Mouse (Mus musculus): ENCODE measurements around the gene Slc26a3. TPM values are rescaled to one million over a fixed set of nuclear protein-coding genes. Genes with fewer than 3 reads are reported as not detected.
"Not testable (repeated sequence)": the region's sequence is repeated elsewhere in the genome, so short reads cannot be mapped to it uniquely, and the experiment has no call there.

Gene Slc26a3
- polyA plus RNA-seq, 1 experiment from 2014 or later, result not detected

DNA sequence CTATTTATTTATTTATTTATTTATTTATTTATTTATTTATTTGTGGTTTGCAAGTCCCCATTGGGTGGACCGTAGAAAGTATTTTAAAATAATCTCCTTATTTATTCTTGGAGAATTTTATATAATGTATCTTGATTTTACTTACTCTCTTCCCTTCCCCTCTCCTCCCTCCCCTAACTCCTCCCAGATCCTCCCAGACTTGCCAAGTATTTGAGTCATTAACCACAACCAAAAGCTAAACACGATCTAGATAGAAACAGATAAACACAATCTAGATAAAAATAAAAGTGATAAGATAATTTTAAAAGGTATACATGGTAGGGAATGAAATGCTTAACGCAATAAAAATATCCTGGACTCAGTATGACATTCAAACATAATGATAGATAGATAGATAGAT, 58.7 kb downstream of the Slc26a3 start:
- WGBS, result 88% methylated on average over 3 of the region's 3 CpGs
- H3K27ac ChIP-seq (ENCODE audit: low read depth, low read length), result no peak overlapping the region

DNA sequence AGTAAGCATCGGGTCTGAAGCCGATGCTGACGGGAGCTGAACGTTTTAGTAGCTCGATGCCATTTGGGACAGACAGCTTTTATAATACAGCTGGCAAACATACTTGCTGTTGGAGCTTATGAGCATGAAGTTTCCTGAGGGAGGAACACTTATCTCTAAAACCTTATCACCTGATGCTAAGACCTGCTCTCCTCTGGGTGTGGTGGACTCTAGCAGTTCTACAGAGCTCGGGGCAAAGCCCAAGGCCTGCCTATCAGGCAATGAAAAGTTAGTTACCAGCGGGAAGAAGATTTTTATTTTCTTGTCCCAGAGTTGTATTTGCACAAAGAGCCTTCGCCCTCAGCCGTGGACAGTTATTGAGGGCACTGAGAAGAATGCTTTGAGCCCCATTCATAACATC, 65.6 kb downstream of the Slc26a3 start:
- H3K4me3 ChIP-seq (ENCODE audit: low read depth, low read length), result no peak overlapping the region
- 90% methylated on average over 9 of the region's 9 CpGs for WGBS
- H3K27me3 ChIP-seq (ENCODE audit: control insufficient read depth, insufficient read depth, low read length), result no peaks in the 10 kb centered on the region
- H3K4me1 ChIP-seq (ENCODE audit: control insufficient read depth, insufficient read depth, low read length), result no peaks in the 10 kb centered on the region
- no peak overlapping the region for H3K4me2 ChIP-seq
- no peak for ATAC-seq (ENCODE audit: low FRiP score)
- no peaks in the 10 kb centered on the region for H3K9me3 ChIP-seq (ENCODE audit: control insufficient read depth, low read length)
- no peak for DNase-seq (ENCODE audit: low spot score, missing footprints)
- H3K36me3 ChIP-seq (ENCODE audit: control insufficient read depth, insufficient read depth, low read length), result no peaks in the 10 kb centered on the region
- no peak overlapping the region for H3K9ac ChIP-seq (ENCODE audit: low read length)
- H3K27ac ChIP-seq (ENCODE audit: low read depth, low read length), result no peak overlapping the region

More for the DNA sequence above, 58.7 kb downstream of the Slc26a3 start:
- no peaks in the 10 kb centered on the region for H3K27me3 ChIP-seq (ENCODE audit: control insufficient read depth, insufficient read depth, low read length)
- no peak overlapping the region for H3K9ac ChIP-seq (ENCODE audit: low read length)
- H3K9me3 ChIP-seq (ENCODE audit: control insufficient read depth, low read length), result no peaks in the 10 kb centered on the region
- H3K4me2 ChIP-seq, result no peak overlapping the region
- no peak overlapping the region for H3K4me3 ChIP-seq (ENCODE audit: low read depth, low read length)
- no peaks in the 10 kb centered on the region for H3K4me1 ChIP-seq (ENCODE audit: control insufficient read depth, insufficient read depth, low read length)
- H3K36me3 ChIP-seq (ENCODE audit: control insufficient read depth, insufficient read depth, low read length), result no peaks in the 10 kb centered on the region
- DNase-seq (ENCODE audit: low spot score, missing footprints) (no peak), ATAC-seq (ENCODE audit: low FRiP score) (no peak)

DNA sequence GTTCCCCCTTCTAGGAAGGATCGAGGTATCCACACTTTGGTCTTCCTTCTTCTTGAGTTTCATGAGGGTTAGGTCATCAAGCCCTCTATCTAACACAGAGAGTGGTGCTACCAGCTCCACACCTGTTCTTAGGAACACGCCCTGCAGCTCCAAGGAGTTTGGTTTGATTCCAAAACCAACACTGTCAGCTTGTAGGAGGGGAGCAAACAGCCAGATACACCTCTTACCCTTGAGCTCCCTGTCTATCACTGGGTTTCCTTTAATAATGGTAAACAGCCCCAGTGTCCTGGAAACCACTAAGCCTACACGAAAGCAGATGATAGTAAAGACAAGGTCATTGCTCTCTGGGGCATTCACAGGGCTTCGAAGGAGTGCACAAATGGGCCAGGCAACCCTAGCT, 67.8 kb downstream of the Slc26a3 start:
- H3K27ac ChIP-seq (ENCODE audit: low read depth, low read length), result no peak overlapping the region
- ATAC-seq (ENCODE audit: low FRiP score) (no peak), DNase-seq (ENCODE audit: low spot score, missing footprints) (no peak)
- 77% methylated on average over 4 of the region's 4 CpGs for WGBS
- H3K9ac ChIP-seq (ENCODE audit: low read length), result no peak overlapping the region
- H3K36me3 ChIP-seq (ENCODE audit: control insufficient read depth, insufficient read depth, low read length), result no peaks in the 10 kb centered on the region
- no peaks in the 10 kb centered on the region for H3K27me3 ChIP-seq (ENCODE audit: control insufficient read depth, insufficient read depth, low read length)
- H3K4me1 ChIP-seq (ENCODE audit: control insufficient read depth, insufficient read depth, low read length), result no peaks in the 10 kb centered on the region
- H3K4me3 ChIP-seq (ENCODE audit: low read depth, low read length), result no peak overlapping the region
- H3K4me2 ChIP-seq, result no peak overlapping the region
- no peaks in the 10 kb centered on the region for H3K9me3 ChIP-seq (ENCODE audit: control insufficient read depth, low read length)

- H3K27me3 ChIP-seq (ENCODE audit: control insufficient read depth, insufficient read depth, low read length); H3K27ac ChIP-seq (ENCODE audit: low read depth, low read length); H3K4me2 ChIP-seq; H3K9ac ChIP-seq (ENCODE audit: low read length); ATAC-seq (ENCODE audit: low FRiP score); H3K9me3 ChIP-seq (ENCODE audit: control insufficient read depth, low read length); DNase-seq (ENCODE audit: low spot score, missing footprints); H3K4me1 ChIP-seq (ENCODE audit: control insufficient read depth, insufficient read depth, low read length); H3K36me3 ChIP-seq (ENCODE audit: control insufficient read depth, insufficient read depth, low read length); H3K4me3 ChIP-seq (ENCODE audit: low read depth, low read length): not testable (repeated sequence)
- WGBS, result 40% methylated on average over 3 of the region's 3 CpGs
Measured at GRCm38 (mm10) chr12:31460270-31460669, 69.6 kb downstream of the Slc26a3 start.

DNA sequence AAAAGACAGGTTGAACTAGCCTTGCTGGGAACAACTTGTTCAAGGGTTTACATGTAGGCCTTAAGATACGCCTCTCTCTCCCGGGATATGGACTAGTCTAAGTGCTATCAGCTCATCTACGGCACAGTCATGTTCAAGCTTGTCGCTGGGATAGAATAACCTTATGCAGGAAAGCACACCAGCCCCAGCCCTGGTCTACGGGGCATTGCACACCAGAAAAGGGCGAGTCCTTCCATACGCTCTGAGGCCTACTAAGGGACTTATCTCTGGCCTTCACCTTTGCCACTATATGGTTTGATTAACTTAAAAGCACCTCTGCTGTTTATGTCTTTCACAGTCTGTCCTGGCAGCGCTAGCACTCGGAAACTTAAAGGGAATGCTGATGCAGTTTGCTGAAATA, 70.7 kb downstream of the Slc26a3 start:
- WGBS, result 92% methylated on average over 9 of the region's 9 CpGs
- no peaks in the 10 kb centered on the region for H3K27me3 ChIP-seq (ENCODE audit: control insufficient read depth, insufficient read depth, low read length)
- H3K4me2 ChIP-seq, result no peak overlapping the region
- H3K4me3 ChIP-seq (ENCODE audit: low read depth, low read length), result no peak overlapping the region
- DNase-seq (ENCODE audit: low spot score, missing footprints) (no peak), ATAC-seq (ENCODE audit: low FRiP score) (no peak)
- no peaks in the 10 kb centered on the region for H3K36me3 ChIP-seq (ENCODE audit: control insufficient read depth, insufficient read depth, low read length)
- H3K27ac ChIP-seq (ENCODE audit: low read depth, low read length), result no peak overlapping the region
- H3K4me1 ChIP-seq (ENCODE audit: control insufficient read depth, insufficient read depth, low read length), result no peaks in the 10 kb centered on the region
- H3K9ac ChIP-seq (ENCODE audit: low read length), result no peak overlapping the region
- H3K9me3 ChIP-seq (ENCODE audit: control insufficient read depth, low read length), result no peaks in the 10 kb centered on the region

DNA sequence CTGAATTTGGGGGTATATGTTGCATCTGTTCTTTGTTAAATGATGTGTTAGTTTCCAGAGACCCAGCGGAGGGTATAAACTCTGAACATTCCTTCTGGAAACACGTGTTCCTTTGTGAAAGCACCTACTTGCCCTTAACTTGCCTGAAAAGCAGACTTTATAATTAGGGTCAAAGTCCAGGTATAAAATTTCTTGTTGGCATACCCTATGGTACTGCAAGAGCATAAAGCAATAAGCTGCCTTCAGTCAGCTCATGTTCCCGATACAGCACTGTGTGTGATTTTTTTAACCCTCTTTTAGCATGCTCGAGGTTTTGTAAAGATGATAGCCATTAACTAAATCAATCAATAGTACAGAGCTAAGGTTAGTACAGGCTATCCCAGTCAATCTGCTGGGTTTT, 71.9 kb downstream of the Slc26a3 start:
- H3K9ac ChIP-seq (ENCODE audit: low read length), result no peak overlapping the region
- H3K27ac ChIP-seq (ENCODE audit: low read depth, low read length), result no peak overlapping the region
- no peak overlapping the region for H3K4me2 ChIP-seq
- no peaks in the 10 kb centered on the region for H3K36me3 ChIP-seq (ENCODE audit: control insufficient read depth, insufficient read depth, low read length)
- no peaks in the 10 kb centered on the region for H3K9me3 ChIP-seq (ENCODE audit: control insufficient read depth, low read length)
- H3K27me3 ChIP-seq (ENCODE audit: control insufficient read depth, insufficient read depth, low read length), result no peaks in the 10 kb centered on the region
- H3K4me3 ChIP-seq (ENCODE audit: low read depth, low read length), result no peak overlapping the region
- no peak for ATAC-seq (ENCODE audit: low FRiP score)
- WGBS, result 82% methylated on average over 4 of the region's 4 CpGs
- no peaks in the 10 kb centered on the region for H3K4me1 ChIP-seq (ENCODE audit: control insufficient read depth, insufficient read depth, low read length)
- DNase-seq (ENCODE audit: low spot score, missing footprints), result no peak

DNA sequence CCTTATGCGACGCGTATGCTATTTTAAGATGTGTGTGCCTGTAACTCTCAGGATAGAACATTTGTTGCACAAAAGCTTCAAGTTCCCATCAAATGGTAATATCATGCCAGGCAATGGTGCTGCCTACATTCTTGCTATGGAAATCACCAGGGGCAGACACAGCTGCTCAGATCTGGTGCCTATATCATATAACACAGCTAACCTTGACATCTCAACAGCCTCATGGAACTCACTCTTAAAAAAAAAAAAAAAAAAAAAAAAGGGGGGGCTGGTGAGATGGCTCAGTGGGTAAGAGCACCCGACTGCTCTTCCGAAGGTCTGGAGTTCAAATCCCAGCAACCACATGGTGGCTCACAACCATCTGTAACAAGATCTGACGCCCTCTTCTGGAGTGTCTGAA, 87.5 kb downstream of the Slc26a3 start:
- not testable (repeated sequence) for ATAC-seq (ENCODE audit: low FRiP score); H3K4me3 ChIP-seq (ENCODE audit: low read depth, low read length); H3K9me3 ChIP-seq (ENCODE audit: control insufficient read depth, low read length); H3K9ac ChIP-seq (ENCODE audit: low read length); DNase-seq (ENCODE audit: low spot score, missing footprints); H3K27ac ChIP-seq (ENCODE audit: low read depth, low read length); H3K27me3 ChIP-seq (ENCODE audit: control insufficient read depth, insufficient read depth, low read length); H3K4me1 ChIP-seq (ENCODE audit: control insufficient read depth, insufficient read depth, low read length); H3K4me2 ChIP-seq; H3K36me3 ChIP-seq (ENCODE audit: control insufficient read depth, insufficient read depth, low read length)
- WGBS, result 95% methylated on average over 6 of the region's 6 CpGs

DNA sequence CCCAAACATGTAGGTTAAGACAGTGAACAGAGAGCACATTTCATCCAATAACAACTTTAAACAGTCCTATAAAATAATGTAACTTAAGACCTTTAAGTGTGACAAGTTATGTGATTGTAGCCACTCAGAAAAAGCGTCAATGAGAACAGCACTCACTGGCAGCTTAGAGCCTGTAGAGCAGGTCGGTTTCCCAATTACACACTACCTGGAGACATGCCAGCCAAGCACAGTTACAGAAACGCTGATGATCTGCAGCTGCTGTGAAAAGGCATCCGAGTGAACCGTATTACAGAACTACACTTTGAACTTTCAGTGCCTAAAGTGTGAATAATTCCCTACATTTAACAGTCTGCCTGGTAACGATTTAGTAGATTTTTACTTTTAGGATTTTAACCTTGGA, 95.8 kb downstream of the Slc26a3 start:
- 91% methylated on average over 6 of the region's 6 CpGs for WGBS
- no peak for ATAC-seq (ENCODE audit: low FRiP score)
- H3K36me3 ChIP-seq (ENCODE audit: control insufficient read depth, insufficient read depth, low read length), result peaks cover 13% of the 10 kb centered on the region; the same call in 1 of the 2 replicates

DNA sequence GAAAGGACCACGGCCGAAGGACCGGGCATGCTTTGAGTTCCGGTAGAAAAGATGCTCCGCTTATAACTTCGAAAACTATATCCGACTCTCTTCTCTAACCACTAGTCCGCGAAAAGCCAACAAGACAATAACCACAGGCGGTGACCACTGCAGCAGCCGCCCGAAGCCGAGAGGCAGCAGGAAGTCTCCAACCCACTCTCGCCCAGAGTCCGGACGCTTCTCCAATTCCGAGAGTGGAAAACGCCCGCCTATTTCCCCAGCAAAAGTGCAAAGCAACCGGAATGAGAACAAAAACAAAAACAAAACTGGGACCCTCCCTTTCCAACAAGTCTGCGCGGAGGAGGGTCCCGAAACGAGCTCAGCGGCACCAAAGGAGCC, 108.3 kb downstream of the Slc26a3 start:
- no peak for DNase-seq (ENCODE audit: low spot score, missing footprints)
- Histone ChIP-seq H3K27ac (ENCODE audit: low read depth, low read length) (peak overlapping the region; percentile 78; the same call in 1 of the 2 replicates), H3K36me3 (ENCODE audit: control insufficient read depth, insufficient read depth, low read length) (0 out of 2 replicates have a peak, but pooled peaks cover under 1% of the 10 kb centered on the region), H3K9me3 (ENCODE audit: control insufficient read depth, low read length) (no peaks in the 10 kb centered on the region), H3K9ac (ENCODE audit: low read length) (peak overlapping the region; percentile 80), H3K4me3 (ENCODE audit: low read depth, low read length) (peak overlapping the region; percentile 88), H3K27me3 (ENCODE audit: control insufficient read depth, insufficient read depth, low read length) (no peaks in the 10 kb centered on the region), H3K4me2 (peak overlapping the region; percentile 85), H3K4me1 (ENCODE audit: control insufficient read depth, insufficient read depth, low read length) (peaks cover 8% of the 10 kb centered on the region; the same call in 1 of the 2 replicates)
- peak; percentile 4; the same call in 1 of the 2 replicates for ATAC-seq (ENCODE audit: low FRiP score)
- WGBS, result 2% methylated on average over 25 of the region's 25 CpGs

More for the DNA sequence above, 95.8 kb downstream of the Slc26a3 start:
- Histone ChIP-seq H3K27me3 (ENCODE audit: control insufficient read depth, insufficient read depth, low read length) (no peaks in the 10 kb centered on the region), H3K9me3 (ENCODE audit: control insufficient read depth, low read length) (no peaks in the 10 kb centered on the region), H3K4me1 (ENCODE audit: control insufficient read depth, insufficient read depth, low read length) (no peaks in the 10 kb centered on the region), H3K9ac (ENCODE audit: low read length) (no peak overlapping the region), H3K27ac (ENCODE audit: low read depth, low read length) (no peak overlapping the region), H3K4me2 (no peak overlapping the region), H3K4me3 (ENCODE audit: low read depth, low read length) (no peak overlapping the region)
- DNase-seq (ENCODE audit: low spot score, missing footprints), result no peak

Data from midbrain, embryonic 11.5 days (tissue).